Mouse (Mus musculus) macrophage (primary cell): ENCODE results near the gene Pxdc1. TPM values are rescaled to one million over a fixed set of nuclear protein-coding genes. Genes with fewer than 3 reads are reported as not detected.

Experiments
- H3K27ac ChIP-seq: fragments of 350-480 bp; formaldehyde crosslinking; 2 replicates; pipeline ENCODE4 v1.9.0; 2021
- H3K36me3 ChIP-seq: fragments of 350-480 bp; formaldehyde crosslinking; 2 replicates; pipeline ENCODE4 v1.9.0; 2021; ENCODE audit errors: inconsistent target
- H3K4me3 ChIP-seq: fragments of 350-480 bp; formaldehyde crosslinking; 2 replicates; pipeline ENCODE4 v1.9.0; 2021; ENCODE audit errors: inconsistent target
- H3K79me2 ChIP-seq: fragments of 350-480 bp; formaldehyde crosslinking; 2 replicates; pipeline ENCODE4 v1.9.0; 2021; ENCODE audit errors: inconsistent target
- WGBS: methylation state at CpG from one replicate; pipeline ENCODE4 v1.1.7; 2026; ENCODE audit warnings: inconsistent platforms; ENCODE audit not compliant: missing documents; 5-methylcytosine and 5-hydroxymethylcytosine counted together
- polyA plus RNA-seq: library from polyadenylated mRNA; stranded (reverse); fragments of 250-400 nt; gene quantifications from 3 replicates; pipeline ENCODE4 v1.2.4, GENCODE M21; 2018; ENCODE audit warnings: inconsistent platforms

Pxdc1 gene
- polyA plus RNA-seq, 1 experiment from 2014 or later = 0.14 TPM

GRCm38 (mm10) chr13:34665074-34665473, 11.8 kb upstream of the Pxdc1 start:
- Histone ChIP-seq H3K27ac (no peak overlapping the region), H3K4me3 (no peak overlapping the region), H3K79me2 (no peaks in the 10 kb centered on the region), H3K36me3 (no peaks in the 10 kb centered on the region)
- 97% methylated on average over 4 of the region's 4 CpGs for WGBS

- no peaks in the 10 kb centered on the region for H3K79me2 ChIP-seq
- H3K27ac ChIP-seq = no peak overlapping the region
- WGBS = 79% methylated on average over 6 of the region's 6 CpGs
- no peaks in the 10 kb centered on the region for H3K36me3 ChIP-seq
- no peak overlapping the region for H3K4me3 ChIP-seq
Measured at GRCm38 (mm10) chr13:34663762-34664161, 10.5 kb upstream of the Pxdc1 start.

- Histone ChIP-seq H3K4me3 (no peak overlapping the region), H3K36me3 (no peaks in the 10 kb centered on the region), H3K27ac (no peak overlapping the region), H3K79me2 (no peaks in the 10 kb centered on the region)
- WGBS = 81% methylated on average over 4 of the region's 4 CpGs
Measured at GRCm38 (mm10) chr13:34659507-34659906, 6.2 kb upstream of the Pxdc1 start.

GRCm38 (mm10) chr13:34656351-34656750, 3.1 kb upstream of the Pxdc1 start:
- Histone ChIP-seq H3K4me3 (no peak overlapping the region), H3K36me3 (no peaks in the 10 kb centered on the region), H3K27ac (no peak overlapping the region), H3K79me2 (no peaks in the 10 kb centered on the region)
- 53% methylated on average over 5 of the region's 5 CpGs for WGBS

- WGBS = 2% methylated on average over 104 of the region's 105 CpGs
- H3K79me2 ChIP-seq = no peaks in the 10 kb centered on the region
- H3K4me3 ChIP-seq = no peak overlapping the region
- no peak overlapping the region for H3K27ac ChIP-seq
- no peaks in the 10 kb centered on the region for H3K36me3 ChIP-seq
Measured at GRCm38 (mm10) chr13:34652353-34653241, 689 bp downstream of the Pxdc1 start.

- Histone ChIP-seq H3K4me3 (no peak overlapping the region), H3K27ac (no peak overlapping the region)
Measured at GRCm38 (mm10) chr13:34652016-34652352, 1.3 kb downstream of the Pxdc1 start.

GRCm38 (mm10) chr13:34651474-34651991, 1.8 kb downstream of the Pxdc1 start:
- WGBS = 21% methylated on average over 24 of the region's 24 CpGs
- Histone ChIP-seq H3K27ac (no peak overlapping the region), H3K4me3 (no peak overlapping the region), H3K79me2 (no peaks in the 10 kb centered on the region), H3K36me3 (no peaks in the 10 kb centered on the region)

More at GRCm38 (mm10) chr13:34652016-34652352, 1.3 kb downstream of the Pxdc1 start:
- Histone ChIP-seq H3K79me2 (no peaks in the 10 kb centered on the region), H3K36me3 (no peaks in the 10 kb centered on the region)
- WGBS = 2% methylated on average over 35 of the region's 35 CpGs

- H3K4me3 ChIP-seq = no peak overlapping the region
Measured at GRCm38 (mm10) chr13:34650953-34651352, 2.3 kb downstream of the Pxdc1 start.

GRCm38 (mm10) chr13:34650371-34650770, 2.9 kb downstream of the Pxdc1 start:
- H3K79me2 ChIP-seq = no peaks in the 10 kb centered on the region
- WGBS = 93% methylated on average over 6 of the region's 6 CpGs
- no peaks in the 10 kb centered on the region for H3K36me3 ChIP-seq
- H3K4me3 ChIP-seq = no peak overlapping the region
- no peak overlapping the region for H3K27ac ChIP-seq

More at GRCm38 (mm10) chr13:34650953-34651352, 2.3 kb downstream of the Pxdc1 start:
- no peaks in the 10 kb centered on the region for H3K79me2 ChIP-seq
- whole genome bisulfite sequencing = 89% methylated on average over 10 of the region's 10 CpGs
- H3K27ac ChIP-seq = no peak overlapping the region
- no peaks in the 10 kb centered on the region for H3K36me3 ChIP-seq

- no peaks in the 10 kb centered on the region for H3K79me2 ChIP-seq
- no peaks in the 10 kb centered on the region for H3K36me3 ChIP-seq
- H3K4me3 ChIP-seq = no peak overlapping the region
- 72% methylated on average over 4 of the region's 4 CpGs for WGBS
- H3K27ac ChIP-seq = no peak overlapping the region
Measured at GRCm38 (mm10) chr13:34647751-34648150, 5.5 kb downstream of the Pxdc1 start.

- H3K79me2 ChIP-seq = no peaks in the 10 kb centered on the region
- H3K27ac ChIP-seq = no peak overlapping the region
- H3K36me3 ChIP-seq = no peaks in the 10 kb centered on the region
- WGBS = 93% methylated on average over 8 of the region's 8 CpGs
- H3K4me3 ChIP-seq = no peak overlapping the region
Measured at GRCm38 (mm10) chr13:34647221-34647620, 6.1 kb downstream of the Pxdc1 start.

GRCm38 (mm10) chr13:34646240-34646750, 7.0 kb downstream of the Pxdc1 start:
- no peaks in the 10 kb centered on the region for H3K79me2 ChIP-seq
- H3K4me3 ChIP-seq = no peak overlapping the region
- 87% methylated on average over 7 of the region's 7 CpGs for WGBS
- no peak overlapping the region for H3K27ac ChIP-seq
- H3K36me3 ChIP-seq = no peaks in the 10 kb centered on the region

GRCm38 (mm10) chr13:34645519-34645918, 7.8 kb downstream of the Pxdc1 start:
- H3K27ac ChIP-seq = no peak overlapping the region
- WGBS = 98% methylated on average over 5 of the region's 5 CpGs
- H3K79me2 ChIP-seq = no peaks in the 10 kb centered on the region
- H3K4me3 ChIP-seq = no peak overlapping the region
- no peaks in the 10 kb centered on the region for H3K36me3 ChIP-seq

GRCm38 (mm10) chr13:34644401-34644800, 8.9 kb downstream of the Pxdc1 start:
- WGBS = 73% methylated on average over 14 of the region's 14 CpGs
- Histone ChIP-seq H3K4me3 (no peak overlapping the region), H3K79me2 (no peaks in the 10 kb centered on the region), H3K27ac (no peak overlapping the region), H3K36me3 (no peaks in the 10 kb centered on the region)

GRCm38 (mm10) chr13:34643926-34644325, 9.4 kb downstream of the Pxdc1 start:
- Histone ChIP-seq H3K79me2 (no peaks in the 10 kb centered on the region), H3K4me3 (no peak overlapping the region), H3K27ac (no peak overlapping the region), H3K36me3 (no peaks in the 10 kb centered on the region)
- 94% methylated on average over 3 of the region's 4 CpGs for WGBS
